In the genomic region with DNA sequence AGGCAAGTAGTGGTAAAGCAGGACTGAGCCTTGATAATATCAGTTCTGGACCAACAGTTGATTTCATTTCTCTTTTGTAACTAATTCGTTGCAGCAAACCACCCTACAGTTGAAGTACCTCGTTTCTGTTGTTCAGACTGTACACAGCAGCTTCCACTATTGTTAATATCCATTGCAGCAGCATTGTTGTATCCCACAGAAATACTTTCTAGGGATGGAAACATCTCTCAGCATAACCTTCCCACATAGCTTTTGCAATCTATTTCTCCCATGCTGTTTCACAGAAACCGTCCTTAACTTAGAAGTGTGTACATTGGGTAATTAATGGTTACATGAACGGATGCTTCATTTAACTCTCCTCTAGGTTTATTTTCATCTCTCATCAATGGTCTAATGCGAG, we compare ENCODE assay signal across 15 mouse cellular contexts.
"Had no signal": no experiment of that assay in that cellular context is flagged by ENCODE, and none has a peak within 500 bp of the region (broad histone marks: within the 10 kb centered on the region; RNA-seq: fewer than 3 reads in every experiment).

No protein-coding gene starts in this region.

- DNase-seq: heart, postnatal 10 days; heart, postnatal 14 days; heart, postnatal 36 days; heart, postnatal 4 days; kidney, adult 11 months; kidney, adult 18-20 months; kidney, adult 2 months; kidney, adult 9 months; kidney, postnatal 10 days; kidney, postnatal 14 days; kidney, postnatal 25 days; kidney, postnatal 36 days; kidney, postnatal 4 days; layer of hippocampus, adult 9-11 months; layer of hippocampus, postnatal 36 days had no signal
